Mouse (Mus musculus): ENCODE data around the gene Fry.

The Fry gene

DNA sequence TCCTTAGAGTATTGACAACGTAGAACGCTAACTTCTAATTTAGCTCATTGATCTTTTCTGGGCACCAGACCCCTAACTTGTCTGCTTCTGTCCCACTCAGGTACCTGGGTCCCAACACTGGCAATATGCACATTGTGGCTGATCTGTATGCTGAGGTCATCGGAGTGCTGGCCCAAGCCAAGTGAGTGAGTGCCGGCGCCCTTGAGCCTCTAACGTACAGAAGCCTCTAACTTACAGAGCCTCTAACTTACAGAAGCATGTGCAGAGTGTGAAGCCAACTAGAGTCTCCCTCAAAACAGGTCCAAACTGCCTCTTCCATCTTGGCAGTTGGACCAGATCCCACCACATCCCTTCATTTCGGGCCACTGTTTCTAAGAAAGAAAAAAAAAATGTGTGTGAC, 227.5 kb downstream of the Fry start:
- DNase-seq = no peak

DNA sequence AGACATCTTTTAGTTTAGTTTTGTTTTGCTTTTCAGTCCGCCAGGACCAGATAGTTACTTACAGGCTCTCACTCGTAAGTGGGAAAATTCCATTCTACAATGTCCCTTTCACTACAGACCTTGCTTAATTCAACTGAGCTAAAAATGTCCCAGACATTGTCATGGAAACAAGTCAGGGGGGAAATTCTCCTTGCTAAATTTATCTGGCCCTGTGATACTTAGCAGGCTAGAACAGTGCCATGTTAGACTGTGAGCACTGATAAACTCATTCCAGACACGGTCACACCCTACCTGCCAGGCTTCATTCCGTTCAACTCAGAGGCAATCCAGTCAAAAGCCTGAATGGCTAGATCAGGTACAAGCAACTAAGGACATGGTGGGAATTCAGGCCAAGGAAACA, 227.9 kb downstream of the Fry start:
- no peak for DNase-seq

DNA sequence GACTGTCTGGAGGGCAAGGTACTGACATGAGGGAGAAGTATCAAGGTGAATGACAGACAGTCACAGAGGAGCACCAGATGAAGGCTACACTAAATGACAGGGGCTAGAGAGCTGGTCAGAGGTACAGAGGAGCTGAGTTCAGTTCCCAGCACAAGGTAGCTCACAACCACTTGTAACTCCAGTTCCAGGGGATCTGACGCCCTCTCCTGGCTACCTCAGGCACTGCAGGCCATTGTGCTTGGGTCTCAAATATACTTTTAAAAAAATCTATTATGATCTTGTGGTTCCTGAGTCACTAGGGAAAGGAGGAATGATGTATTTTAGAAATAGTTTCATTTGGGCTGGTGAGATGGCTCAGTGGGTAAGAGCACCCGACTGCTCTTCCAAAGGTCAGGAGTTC, 229.4 kb downstream of the Fry start:
- no peak for DNase-seq

DNA sequence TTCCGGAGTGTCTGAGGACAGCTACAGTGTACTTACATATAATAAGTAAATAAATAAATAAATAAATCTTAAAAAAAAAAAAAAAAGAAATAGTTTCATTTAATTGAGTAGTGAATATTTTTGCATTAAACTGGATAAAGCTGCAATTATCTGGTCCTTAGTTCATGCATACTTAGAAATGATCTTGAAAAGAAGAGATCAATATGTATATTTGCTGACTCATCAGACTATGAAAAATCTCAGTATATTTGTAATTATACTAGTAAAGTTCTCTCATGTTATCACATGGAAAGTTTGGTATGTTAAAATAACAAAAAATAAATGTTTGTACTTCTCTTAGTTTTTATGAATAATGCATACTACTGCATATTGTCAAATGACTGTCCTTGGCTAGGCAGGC, 229.9 kb downstream of the Fry start:
- DNase-seq = no peak

DNA sequence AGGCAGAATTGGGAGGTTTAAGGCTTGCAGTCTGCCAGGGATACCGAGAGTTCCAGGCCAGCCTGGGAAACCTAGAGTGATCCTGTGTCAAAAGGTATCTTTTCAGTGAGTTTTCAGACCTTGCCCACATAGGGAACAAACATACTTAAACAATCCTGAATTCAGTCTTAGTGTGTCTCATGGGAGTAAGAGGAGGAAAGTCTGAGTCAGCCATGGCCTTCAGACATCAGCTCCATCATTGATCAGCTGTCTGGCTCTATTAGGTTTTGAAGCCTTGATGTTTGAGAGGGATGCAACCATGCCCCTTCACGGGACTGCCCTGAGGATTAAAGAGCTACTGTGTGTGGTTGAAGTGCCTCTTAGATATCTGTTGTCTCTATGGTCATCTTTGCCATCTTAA, 232.7 kb downstream of the Fry start:
- no peak for DNase-seq

DNA sequence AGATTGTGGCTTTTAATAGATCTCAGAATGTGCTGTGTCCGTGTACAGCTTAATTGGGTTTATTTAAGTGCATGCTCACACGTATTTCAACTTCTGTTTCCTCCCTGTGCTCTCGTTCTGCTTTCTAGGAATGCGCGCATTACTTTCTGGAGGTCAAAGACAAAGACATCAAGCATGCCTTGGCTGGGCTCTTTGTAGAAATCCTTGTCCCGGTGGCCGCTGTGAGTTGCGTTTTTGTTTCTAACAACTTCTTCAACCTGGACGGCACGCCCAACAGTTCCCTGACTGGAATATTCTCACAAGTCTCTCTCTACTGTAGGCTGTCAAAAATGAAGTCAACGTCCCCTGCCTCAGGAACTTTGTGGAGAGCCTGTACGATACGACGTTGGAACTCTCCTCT, 240.2 kb downstream of the Fry start:
- DNase-seq = no peak

DNA sequence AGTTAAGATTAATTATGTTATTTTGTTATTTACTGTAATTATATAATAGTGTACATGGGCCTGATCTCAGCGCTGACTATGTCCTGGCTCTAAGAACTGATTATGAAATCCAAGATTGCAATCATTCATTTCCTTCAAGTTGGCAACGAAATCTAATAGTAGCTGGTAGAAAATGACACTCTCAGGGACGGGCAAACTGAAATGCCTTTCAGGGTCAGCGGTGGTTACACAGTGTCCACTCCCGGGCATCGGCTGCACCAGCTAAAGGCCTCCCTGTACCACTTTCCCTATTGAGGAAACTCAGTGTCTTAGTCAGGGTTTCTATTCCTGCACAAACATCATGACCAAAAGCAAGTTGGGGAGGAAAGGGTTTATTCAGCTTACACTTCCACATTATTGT, 243.8 kb downstream of the Fry start:
- DNase-seq = no peak

DNA sequence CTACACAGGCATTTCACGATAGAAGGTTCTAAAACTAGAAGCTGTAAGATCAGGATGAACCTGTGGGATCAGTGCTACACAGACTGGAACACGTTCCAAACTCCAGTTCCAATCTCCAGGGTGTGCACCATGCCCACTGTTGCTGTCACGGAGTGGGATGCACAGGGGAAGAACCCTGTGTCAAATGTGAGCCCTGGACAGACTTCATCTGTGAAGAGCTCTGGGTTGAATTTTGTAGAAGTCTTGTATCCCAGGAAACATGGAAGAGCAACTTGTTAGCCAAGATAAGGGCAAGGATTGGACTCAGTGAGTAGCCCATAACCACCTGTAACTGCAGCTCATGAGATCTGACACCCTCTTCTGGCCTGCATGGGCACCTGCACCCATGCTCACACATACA, 246.2 kb downstream of the Fry start:
- DNase-seq = no peak

DNA sequence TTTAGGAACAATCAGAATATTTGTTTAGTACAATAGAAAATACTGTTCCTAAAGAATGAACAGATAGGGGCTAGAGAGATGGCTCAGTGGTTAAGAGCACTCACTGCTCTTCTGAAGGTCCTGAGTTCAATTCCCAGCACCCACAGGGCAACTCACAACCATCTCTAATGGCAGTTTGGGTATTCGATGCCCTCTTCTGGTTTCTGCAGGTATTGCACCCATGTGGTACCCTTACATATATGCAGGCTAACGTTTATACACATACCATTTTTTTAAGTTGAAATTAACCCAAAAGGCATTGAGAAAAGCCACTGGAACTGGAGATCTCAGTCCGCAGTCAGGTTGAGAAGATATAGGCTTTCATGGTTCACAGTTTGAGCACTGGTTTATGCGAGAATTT, 248.6 kb downstream of the Fry start:
- DNase-seq = no peak

DNA sequence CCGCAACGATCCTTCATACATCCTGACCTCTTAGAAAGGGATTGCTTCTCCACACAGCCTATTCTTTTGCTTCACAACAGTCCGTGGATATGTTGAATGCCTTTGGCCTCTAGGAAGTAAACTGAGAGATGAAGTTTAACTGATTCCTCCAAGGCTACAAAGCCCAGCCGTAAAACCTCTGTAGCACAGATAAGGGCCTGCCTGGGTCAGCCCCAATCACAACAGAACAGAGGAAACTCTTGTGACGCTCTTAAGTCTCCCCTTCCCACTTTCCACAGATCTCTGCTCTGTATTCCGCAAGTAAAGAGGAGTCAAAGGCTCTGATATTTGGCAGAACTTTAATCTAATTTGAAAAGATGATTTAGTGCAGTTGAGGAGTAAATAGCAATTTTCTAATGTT, 251.8 kb downstream of the Fry start:
- no peak for DNase-seq

DNA sequence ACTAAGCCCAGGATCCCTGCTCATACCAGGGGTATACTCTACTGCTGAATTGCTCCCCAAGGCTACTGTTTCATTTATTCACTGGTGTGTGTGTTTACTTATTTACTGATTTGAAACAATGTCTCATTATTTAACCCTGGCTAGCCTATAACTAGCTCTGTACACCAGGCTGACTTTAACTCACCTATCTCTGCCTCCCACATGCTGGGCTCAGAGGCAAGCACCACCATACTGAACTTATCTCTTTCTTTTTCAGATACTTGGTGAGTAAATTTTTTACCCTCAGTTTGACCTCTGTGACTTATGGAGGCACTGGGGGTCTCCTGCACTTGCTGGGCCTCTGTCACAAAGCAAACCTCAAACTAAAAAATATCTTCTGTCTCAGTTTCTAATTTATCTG, 252.4 kb downstream of the Fry start:
- no peak for DNase-seq

DNA sequence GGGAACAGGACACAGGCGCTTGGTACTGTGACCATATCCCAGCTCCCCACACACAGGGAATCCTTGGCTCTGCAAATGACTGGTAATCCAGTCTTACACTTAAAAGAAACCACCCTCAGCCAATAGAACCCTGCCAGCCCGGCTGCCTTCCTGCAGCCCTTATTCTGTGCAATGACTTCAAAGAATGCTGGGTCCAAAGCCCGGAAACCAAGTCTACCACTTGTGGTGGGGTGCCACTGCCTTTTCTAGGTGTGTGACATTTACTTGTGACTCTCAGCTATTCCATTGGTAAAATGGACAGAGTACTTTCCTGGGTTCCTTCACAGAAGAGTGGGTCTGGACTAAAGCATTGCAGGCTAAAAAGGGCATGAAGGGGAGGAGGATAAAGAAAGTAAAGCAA, 254.5 kb downstream of the Fry start:
- no peak for DNase-seq

DNA sequence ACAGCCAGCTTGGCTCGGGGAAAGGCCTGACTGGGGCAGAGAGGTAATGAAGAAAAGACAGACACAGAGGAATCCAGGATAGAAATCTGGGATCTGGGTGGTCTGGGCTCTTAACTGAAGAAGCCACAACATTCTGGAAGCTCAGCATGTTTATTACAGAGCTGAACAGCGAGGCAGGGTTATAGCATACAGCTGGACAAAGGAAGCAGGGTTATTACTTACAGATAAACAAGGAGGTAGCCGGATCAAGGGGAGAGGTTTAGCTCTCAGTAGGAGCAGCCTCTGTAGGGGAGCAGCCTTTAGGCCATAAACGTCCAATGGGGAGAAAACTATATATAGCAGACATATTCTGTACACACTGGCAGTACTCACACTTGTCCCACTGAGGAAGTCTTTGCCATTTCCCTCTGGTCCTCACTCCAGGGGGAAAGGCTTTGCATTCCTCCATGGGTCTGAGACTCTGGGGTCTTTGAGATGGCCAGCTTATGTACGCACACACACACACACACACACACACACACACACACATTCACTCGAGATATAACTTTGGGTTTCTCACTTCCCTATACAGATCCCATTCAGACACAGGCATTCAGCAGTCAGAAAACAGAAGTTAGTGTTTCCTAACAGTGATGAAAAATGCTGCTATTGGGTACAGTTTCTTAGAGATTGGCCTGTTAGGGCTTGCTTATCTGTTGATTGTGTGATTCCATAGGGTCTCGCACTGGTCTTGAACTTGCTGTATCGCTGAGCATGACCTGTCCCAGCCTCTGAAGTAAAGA, 256.5 kb downstream of the Fry start:
- DNase-seq = no peak

DNA sequence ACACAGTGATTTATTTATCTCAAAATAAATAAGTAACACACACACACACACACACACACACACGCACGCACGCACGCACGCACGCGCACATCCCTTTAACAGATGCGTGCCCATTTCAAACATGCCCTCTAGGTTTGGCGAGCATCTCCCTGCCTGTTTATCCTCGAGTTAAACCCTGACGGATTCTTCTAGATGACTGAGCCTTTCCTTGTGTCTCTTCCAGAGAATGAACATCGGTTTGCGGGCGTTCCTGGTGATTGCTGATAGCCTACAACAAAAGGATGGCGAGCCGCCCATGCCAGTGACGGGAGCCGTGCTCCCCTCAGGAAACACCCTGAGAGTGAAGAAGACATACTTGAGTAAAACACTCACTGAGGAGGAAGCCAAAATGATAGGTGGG, 260.1 kb downstream of the Fry start:
- DNase-seq = no peak

DNA sequence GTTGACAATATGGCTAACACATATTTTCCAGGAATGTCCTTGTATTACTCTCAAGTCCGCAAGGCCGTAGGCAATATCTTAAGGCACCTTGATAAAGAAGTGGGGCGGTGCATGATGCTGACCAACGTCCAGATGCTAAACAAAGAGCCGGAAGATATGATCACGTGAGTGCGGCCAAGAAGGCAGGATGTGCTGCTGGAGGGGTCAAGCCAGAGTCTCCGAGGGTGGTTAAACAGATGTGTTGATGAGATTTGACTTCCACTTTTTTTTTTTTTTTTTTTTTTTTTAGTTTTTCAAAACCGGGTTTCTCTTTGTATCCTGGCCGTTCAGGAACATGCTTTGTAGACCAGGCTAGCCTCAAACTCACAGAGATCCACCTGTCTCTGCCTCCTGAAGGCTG, 262.3 kb downstream of the Fry start:
- DNase-seq = no peak

DNA sequence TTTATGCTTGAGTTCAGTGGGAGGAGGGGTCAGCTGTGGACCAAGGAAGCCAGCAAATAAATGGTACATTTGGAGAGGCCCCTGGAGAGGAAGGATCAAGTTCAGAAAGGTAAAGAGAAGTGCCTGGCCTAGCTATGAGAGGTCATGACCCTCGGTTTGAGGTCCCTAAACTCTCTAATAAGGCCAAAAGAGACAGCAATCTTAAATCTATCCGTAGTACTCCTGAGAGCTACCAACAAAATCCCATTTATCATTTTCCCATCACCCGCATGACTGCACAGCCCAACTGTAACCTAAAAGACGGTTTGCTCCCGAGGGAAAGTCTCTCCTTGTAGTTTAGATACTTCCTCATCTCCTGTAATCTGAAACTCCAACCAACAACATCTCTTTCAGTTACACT, 264.0 kb downstream of the Fry start:
- DNase-seq = no peak

DNA sequence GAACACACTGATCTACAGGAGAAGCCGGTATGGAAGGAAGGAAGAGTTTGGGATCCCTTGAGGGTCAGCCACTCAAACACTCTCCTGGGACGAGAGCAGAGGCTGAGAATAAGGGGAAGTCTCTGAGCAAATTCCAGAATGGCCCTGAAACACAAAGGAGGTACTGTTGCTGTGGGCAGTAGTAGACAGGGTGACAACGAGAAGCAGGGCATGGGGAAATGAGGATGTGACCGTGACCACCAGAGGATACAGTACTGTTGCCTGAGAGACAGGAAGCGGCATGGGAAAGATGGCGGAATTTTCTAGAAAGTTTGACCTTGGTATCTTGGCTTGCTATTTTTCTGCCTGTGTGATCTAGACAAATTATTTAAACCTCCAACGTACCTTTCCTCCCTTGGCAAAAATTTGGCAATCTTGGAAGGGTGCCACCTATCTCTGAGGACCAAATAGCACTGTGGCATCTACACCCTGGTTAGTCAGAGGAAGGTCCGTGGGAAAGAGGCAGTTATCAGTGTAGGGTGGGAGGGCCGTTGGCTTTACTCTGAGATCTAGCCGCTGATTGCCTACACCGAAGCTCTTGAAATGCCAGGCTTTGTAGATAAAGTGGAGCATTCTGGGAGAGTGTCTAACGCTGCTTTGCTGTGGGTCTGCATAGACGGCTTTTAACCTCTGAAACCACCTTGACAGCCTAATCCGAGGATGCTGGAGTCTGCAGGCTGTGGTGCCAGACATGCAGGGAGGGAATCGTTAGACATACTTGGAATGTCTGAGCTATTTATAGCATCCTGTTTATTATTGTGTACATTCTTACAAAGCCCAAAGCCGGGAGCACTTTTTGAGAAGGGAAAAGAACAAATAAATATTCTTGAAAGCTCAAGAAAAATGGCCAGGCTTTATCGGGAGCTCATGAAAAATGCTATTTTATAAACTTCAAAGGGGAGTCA, 266.1 kb downstream of the Fry start:
- DNase-seq = no peak

DNA sequence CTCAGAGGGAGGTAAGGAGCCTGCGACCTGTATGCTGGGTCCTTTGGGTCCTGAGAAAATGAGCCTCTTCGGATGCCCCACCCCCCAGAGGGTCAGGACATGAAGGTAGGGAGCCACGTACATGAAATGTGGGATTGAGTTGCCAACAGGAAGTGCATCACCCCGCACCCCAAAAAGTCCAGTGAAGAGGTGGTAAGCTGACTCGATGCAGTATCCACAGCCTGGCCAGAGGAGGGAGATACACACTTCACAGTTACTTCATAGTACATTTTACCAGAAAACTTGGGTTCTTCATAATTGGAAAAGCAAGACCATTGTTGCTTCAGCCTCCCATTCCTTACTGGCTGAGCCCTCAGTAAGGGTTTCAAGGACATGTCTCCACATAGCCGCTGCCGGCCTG, 266.8 kb downstream of the Fry start:
- no peak for DNase-seq

DNA sequence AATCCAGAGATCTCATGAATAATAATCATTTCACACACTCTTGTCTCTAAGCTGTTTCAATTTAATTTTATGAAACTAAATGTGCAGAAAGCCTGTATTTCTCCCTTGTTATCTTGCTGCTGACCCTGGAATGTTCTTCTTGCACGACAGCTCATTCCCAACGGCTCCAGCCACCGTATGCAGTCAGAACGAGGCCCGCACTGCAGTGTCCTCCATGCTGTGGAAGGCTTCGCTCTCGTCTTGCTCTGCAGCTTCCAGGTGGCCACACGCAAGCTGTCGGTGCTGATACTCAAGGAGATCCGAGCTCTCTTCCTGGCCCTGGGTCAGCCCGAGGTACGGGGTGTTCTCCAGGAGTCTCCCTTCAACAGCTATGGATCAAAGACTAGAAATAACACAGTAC, 270.2 kb downstream of the Fry start:
- DNase-seq = no peak

DNA sequence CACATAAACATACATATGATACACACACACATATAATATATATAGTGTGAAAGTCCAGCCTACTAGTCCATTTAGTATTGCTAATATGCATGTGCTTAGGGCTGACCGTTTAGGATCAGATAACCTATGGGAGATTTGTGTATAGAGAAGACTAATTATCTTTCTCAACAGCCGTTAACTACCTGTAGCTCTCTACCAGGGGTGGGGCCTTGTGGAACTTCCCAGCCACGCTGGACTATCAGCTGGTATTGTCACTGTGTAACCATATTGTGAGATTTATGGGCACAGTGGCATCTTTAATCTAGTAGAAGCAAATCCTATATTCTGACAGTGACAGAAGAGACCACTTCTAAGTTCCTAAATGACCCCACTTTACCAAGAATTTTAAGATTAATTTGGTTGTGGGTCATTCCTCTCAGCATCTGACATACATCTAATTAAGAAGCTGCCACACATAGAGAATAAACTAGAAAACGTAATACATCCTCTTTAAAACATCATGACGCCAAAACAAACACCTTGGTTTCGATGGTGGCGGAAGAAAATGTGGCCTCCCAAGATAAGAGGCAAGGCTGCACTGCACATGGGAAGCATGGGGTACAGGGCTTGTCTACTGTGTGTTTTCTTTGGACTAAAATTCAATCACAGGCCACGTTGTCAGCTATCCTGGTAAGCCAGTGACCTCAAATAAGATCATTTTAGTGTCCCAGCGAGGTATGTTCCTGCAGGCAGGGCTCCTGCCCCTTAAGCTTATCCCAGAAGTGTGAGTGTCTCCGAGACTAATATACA, 271.3 kb downstream of the Fry start:
- no peak for DNase-seq

DNA sequence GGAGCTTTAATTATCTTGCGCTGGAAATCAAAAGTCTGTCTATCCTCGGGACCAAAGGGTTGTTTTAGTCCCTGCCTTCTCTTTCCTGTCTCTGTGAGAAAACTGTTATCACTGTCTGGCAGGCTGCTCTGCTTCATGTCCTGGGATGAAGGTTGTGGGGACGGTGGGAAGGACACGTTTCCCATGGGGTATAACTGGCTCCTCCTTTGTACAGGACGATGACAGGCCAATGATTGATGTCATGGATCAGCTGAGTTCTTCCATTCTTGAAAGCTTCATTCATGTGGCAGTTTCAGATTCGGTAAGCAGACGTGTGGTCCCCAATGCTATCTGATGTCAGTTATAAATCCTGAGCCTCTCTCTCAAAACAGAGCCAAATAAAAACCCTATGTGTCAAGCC, 272.0 kb downstream of the Fry start:
- no peak for DNase-seq

DNA sequence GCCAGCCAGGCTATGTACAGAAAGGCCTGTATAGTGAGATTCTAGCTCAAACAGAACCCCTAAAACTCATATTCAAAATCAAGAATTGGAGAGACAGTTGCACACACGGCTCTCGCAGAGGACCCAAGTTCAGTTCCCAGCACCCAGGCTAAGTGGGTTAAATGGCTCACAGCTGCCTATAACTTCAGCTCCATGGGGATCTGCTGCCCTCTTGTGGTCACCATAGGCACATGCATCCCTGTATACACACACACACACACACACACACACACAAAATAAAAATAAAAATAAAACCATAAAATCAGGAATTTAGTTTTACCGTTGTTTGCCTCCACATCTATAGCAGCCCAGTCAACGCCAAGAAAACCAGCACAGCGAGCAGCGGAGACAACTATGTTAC, 276.2 kb downstream of the Fry start:
- DNase-seq = no peak

DNA sequence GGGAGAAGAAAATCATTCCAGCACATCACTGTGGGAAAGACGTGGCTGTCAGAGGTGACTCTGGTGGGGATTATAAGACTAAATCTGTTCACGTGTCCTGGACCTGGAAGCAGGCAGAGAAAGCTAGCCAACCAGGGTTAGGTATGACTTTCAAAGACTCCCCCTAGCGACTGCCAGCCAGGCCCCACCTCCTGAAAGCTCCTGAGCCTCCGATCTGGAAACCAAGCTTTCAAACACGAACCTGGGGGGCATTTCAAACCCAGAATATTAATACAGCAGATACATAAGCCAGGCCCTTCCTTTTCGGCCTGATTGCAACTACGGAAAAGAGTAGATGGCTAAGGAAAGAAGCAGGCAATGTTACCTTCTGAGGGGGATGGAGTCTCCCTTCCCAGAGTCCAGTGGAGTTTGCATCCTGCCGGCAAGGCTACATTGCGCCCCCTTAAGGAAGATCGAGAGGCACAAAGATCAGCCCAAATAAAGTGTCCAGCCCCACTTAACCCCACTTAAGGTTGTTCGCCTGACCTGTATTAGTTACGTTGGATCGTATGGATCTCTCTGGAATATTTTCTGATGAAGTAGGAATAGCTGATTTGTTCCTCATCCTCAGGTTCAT, 284.5 kb downstream of the Fry start:
- no peak for DNase-seq

All from spleen, adult 18-20 months (tissue).